Mouse (Mus musculus) layer of hippocampus, postnatal 10 days (tissue): ENCODE measurements around the gene Ahcyl1. TPM values are rescaled to one million over a fixed set of nuclear protein-coding genes. Genes with fewer than 3 reads are reported as not detected.
A peak's percentile ranks its signal among the peaks of the same experiment; 100 is the strongest.
"Not testable (repeated sequence)": the region's sequence is repeated elsewhere in the genome, so short reads cannot be mapped to it uniquely, and the experiment has no call there.

Experiments
- DNase-seq, 2 experiments: peaks; one replicate each; pipeline ENCODE4 v3.0.0; 2021; ENCODE audit warnings: low spot score in 2 of 2
- long read RNA-seq: library from polyadenylated mRNA; stranded (forward); transcript quantifications from one replicate; pipeline ENCODE4 v2.0.0, GENCODE M21; 2023
- total RNA-seq, 2 experiments: library from RNA; stranded (reverse); gene quantifications; 2 replicates each; pipeline ENCODE4 v1.2.3; 2021

Ahcyl1 gene
- 100 to 1,000 TPM; 268 to 272 TPM for total RNA-seq
- long read RNA-seq, transcript Ahcyl1-201 (17 exons, 3,863 nt) = major isoform, 184 of 229 reads
- long read RNA-seq, partial matches to known transcripts = 12 of 229 reads
- long read RNA-seq, other reads (novel, unspliced or antisense) = 33 of 229 reads

DNA sequence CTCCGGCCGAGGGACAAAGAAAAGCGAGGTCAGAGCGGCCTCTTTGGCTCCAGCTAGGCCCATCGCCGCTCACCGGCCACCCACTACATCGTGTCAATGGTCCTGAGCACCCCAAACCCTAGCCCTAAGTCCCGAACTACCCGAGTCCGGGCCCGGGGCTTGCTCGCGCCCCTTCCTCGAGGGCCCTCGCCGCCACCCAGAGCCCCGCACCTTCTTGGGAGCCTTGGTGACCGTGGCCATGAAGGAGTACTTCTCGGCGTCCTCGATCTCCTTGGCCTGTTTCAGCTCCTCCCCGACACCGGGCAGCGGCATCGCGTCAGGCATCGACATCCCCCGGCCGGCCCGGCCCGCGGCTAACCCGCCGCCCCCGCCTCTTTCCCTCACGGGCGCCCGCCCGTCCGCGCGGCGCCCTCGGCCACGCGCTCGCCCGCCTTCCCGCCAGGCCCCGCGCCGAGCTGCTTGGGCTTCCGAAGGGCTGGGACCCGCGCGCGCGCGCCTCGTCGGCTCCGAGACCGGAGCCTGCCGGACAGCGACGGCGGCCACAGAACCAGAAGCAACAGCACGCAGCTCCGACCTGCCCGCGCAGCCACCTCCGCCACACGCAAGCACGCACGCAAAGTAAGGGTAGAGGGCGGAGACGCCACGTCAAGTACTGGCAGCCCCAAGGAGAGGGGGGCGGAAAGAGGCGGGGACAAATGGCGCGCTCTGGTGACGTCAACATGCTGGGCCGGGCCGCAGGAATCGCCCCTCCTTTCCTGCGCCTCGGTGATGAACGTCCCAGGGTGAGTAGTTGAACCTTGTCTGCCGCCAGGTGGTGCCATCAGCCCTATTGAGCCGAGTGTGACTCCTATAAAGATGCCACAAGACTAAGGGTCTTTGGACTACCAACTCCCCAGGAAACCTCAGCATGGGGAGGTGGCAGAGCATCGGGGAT, at the start of gene Ahcyl1:
Gene Ahcyl1, minus strand, starts transcription at position 613 of the 934 bp plus-strand sequence.
- peak; percentile 99 for DNase-seq

DNA sequence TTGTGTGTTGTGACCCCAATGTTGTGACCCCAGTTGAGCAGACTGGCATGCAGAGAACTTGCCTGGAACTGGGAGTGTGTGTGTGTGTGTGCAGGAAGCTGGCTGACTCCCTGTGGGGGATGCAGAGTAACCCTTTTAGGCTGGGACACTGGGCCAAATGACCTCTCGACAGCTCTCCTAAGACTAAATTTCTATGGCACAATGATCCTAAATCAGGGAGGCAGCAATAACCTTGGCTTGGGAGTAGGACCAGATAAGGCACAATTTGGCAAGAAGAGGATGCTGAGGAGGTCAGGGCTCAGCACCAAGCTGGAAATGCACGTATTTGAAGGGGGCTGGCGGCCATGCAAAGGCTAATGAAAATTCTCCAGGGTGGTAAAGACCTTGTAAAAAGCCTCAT, 49.7 kb upstream of the Ahcyl1 start:
- DNase-seq = no peak

DNA sequence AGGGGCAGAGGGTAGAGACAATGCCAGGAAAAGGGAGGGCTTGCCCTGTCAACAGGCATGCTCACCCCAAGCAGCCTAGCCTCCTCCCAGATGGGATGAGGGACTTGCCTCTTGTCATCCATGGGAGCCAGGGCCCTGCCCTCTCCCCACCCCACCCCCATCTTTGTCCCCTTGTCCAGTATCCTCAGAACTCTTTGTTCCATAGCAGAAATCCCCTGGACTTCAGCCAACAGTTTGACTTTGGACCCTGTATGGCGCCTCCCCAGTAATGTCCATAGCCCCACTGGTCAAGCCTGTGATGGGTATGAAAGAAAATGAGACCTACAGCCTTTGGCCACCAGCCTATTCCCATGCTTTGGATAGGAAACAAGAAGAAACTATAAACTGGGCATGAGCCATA, 47.3 kb upstream of the Ahcyl1 start:
- no peak for DNase-seq

DNA sequence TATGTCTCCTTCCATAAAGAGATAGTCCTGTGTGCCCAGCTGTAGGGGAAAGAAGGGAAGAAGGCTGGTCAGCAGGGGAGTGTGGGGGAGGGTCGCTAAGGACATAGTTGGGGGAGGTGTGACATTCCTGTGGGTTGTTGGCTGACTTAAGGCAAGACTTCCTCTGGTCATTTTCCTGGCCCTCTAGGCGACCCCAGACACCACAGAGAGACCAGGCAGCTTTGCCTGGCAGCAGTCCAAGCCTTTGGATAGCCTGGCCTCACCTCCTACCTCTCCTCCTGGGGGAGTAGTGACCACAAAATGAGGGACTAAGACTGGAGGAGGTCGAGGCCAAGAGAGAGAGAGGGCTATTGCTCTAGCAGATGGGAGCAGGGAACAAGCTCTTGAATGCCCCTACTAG, 46.7 kb upstream of the Ahcyl1 start:
- DNase-seq = no peak

DNA sequence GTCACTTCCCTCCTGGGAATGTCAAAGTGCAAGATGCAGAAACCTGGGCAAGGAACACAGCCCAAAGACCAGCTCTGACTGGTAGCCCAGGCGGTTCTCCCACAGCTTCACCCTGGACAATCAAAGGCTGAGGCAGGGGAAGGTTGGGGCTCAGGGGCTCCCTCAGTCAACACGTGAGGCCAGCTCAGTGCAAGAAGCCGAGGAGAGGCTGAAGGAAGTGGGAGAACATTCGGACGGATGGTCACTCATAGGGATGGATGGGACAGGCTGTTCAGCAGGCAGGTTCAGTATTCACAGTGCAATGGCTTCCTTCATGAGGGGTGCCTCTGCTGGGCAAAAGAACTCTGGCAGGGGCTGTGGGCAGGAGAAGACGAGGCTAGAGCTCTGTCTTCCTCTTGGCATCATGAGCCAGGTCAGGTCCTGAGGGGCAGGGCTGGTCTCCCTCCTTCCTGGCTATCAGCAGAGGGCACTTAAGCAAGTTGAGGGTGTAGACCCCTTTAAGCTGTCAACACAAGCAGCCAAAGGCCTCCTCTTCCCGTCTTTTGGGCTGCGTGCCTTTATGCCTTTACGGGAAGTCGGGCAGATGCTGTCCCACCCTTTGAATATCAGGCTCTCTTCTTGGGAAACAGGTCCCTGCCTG, 45.8 kb upstream of the Ahcyl1 start:
- DNase-seq = no peak

DNA sequence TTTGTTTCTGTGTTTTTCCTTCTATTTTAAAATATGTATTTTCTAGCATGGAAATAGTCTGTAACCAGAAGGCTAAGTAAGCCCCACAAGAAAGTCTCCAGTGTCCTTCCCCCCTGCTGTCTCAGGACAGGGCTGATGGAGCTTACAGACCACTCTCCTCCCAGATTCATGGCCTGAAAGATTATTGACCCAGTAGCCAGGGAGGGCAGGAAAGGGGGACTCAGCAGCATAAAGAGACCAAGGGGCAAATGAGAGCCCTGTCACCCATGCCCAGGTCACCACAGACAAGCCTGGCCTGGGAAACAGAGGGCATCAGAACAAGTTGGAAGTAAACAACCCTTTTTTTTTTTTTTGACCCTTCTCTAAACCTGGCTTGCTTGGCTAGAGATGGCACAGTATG, 45.0 kb upstream of the Ahcyl1 start:
- no peak for DNase-seq

DNA sequence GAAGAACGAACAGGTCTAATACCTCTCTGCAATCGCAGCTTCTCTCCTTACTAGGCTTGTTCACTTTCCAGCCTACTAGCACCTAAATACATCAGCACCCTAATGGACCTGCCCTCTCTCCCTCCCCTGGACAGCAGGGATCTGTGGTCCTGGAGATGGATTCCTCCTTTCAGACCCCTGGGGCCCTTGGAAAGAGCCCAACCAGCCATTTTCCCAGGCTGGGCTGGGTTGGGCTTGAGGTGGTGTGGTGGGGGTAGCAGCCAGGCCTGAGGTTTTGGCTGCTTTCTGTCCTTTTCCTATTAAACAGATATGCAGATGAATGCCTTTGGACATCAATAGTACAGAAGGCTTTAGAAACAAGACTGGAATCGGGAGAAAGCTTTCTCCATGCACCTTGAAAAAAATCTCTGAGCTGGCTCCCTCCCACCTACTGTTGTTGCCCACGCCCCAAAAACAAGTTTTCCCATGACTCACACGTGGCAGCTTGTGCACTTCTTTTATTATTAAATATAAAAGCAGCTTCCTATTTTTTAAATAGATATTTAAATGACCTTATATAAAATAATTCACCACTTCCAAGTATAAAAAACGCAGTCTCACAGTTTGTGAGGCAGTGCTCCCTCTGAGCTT, 44.3 kb upstream of the Ahcyl1 start:
- peak; percentile 68 to 71 for DNase-seq

DNA sequence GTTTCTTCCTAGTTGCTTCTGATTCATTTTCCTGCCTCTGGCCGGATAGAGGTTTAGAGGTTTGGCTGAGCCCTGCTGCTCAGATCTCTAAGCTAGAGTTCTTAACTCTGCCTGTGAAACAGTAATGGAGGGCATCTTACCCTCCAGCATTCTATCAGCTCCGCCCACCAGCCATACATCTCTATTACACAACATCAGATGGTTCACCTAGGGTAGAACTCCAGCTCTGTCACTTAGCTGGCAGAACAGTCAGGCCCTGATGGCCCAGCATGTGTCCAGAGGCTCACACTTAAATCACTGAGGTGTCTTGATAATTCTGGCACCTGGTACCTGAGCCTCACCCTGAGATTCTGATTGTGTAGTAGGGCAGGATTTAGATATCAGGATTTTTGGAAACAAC, 43.6 kb upstream of the Ahcyl1 start:
- DNase-seq = no peak

DNA sequence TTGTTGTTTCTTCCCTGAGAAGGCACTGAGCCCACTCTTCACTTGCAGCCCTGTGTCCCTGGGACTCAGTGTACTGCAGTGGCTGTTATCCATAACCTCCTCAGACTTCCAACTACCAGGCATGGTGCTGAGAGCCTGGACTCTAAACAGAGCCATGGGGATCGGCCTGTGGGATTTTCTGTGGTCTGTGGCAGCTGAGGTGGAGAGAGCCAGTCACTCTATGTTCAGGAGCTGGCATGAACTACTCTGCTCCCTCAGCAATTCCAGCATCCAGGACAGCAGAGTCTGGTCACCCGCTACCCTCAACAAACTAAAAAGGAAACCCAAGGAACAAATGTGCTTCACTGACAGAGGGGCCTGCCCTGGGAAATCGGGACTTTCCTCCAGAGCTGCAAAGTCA, 43.1 kb upstream of the Ahcyl1 start:
- DNase-seq = no peak

DNA sequence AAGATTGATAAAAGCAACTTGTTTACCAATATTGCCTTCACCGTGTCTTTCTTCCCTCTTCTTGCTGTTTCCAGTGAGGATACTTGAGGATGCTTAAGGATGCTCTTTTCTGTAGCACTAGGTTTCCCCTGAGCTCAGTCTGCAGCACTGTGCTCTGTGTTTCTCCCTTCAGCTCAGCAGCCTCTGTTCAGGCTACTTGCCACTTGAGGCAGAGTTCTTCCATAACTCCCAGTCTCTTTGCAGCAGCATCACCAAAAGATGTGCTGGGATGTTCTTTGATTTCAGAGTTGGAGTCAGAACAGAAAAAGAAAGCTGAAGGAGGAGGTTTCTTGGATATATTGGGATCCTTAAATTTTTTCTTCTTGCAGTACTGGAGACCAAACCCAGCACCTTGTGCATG, 42.3 kb upstream of the Ahcyl1 start:
- DNase-seq = no peak

DNA sequence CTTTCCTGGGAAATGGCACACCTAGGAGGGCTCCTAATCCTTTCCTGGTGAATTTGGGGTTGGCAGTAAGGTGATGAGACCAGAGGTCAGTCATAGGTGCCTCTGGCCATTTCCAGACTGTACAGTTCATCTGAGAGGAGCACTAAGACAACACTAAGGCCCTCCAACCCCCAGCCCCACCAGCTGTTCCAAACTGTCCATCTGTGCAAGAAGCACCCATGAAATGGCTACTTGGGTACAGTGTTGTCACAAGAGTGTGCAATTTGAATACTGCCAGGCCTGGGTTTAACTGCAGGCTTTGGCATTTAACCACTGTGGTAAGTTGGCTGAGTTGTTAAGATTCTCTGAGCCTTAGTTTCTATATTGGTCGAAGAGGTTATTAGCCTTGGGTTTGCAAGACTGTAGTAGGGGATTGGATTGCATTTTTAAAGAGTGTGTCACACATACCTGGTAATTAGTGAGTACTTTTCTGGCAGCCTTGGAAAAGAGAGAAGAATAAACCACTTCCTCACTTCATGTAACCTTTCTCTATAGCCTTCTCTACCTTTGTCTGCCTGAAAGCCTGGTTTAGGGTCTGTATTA, 41.3 kb upstream of the Ahcyl1 start:
- DNase-seq = no peak

DNA sequence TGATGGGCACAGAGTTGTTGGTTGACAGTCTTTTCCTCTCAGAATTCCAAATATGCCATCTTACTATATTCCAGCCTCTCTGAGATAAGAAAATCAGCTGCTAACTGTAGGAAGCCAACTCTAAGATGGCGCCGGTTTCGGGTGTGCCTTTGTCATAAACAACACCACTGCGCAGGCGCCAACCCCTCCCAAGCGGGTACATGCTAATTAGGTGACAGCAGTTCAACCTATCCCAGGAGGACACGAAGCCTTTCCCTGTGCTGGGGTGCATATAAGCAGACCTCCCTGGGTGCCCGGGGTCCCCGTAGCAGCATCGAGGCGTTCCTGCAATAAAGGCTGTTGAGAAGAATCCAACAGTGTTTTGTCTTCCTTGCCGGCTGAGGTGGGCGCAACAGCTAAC, 39.3 kb upstream of the Ahcyl1 start:
- DNase-seq = not testable (repeated sequence)

DNA sequence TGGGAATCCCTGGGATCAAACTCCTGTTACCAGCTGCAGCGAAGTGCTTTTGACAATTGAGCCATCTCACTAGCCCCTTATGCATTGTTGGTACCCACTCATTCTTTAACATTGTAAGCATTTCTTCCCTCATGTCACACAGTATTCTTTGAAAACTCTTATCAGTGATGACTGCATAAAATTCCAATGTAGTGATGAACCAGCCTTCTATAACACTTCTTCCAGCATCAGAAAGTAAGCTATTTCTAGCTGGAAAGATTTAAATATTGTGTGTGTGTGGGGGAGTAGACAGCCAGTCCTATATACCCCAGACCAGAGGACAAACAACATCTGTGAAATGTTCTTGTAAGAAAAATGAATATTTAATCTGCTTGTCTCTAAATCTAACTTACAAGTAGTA, 37.0 kb upstream of the Ahcyl1 start:
- no peak for DNase-seq

DNA sequence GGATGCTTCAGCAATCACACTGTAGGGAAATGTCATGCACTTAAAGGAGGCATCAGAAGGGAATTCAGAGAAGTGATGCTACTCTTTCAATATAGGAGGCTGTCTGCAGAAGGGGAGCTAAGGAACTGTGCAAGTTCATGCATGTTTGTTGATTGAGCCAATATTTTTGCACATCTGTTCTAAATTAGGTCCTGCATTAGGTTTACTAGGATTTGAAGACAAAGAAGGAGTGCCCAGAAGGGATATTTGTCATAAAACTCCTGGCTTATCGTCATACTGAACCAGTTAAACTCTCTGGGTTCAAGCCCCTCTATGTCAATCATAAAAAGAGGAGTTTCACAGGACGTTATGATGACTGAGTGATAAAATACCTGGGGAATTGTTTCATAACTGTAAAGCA, 33.9 kb upstream of the Ahcyl1 start:
- no peak for DNase-seq

DNA sequence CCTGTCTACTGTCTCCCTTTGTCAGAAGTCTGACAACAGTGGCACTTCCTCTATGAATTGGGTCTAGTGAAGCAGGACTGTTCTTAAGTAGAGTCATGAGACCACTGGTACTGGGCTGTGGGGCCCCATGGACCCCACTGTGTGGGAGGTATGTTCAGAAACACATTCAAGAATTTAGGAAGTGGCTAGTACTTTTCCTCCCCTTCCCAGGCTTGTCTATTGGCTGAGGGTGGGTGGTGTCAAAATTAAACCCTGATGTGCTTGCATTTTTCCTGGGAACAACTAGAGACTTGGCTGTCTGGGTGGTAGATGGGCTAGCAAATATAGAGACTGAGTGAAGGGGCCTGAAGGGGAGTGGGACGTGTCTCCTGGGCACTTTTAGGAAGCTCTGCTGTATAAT, 32.1 kb upstream of the Ahcyl1 start:
- DNase-seq = no peak

DNA sequence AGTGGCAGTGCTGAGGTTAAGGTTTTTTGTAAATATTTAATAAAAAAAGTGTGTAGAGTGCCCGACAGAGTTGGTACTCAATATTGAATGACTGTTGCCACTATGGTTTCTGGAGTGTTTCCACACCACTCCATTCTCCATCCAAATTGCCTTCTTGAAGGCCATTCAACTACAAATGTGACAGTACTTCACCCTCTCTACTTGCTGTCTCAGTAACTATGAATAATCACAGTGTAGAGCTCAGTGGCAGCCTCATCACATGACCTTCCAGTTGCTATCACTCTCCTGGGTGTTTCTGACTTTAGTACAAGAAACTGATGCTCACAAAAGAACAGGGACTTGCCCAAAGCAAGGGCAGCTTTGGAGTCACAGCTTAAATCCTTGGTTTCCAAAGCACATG, 19.6 kb upstream of the Ahcyl1 start:
- no peak for DNase-seq

DNA sequence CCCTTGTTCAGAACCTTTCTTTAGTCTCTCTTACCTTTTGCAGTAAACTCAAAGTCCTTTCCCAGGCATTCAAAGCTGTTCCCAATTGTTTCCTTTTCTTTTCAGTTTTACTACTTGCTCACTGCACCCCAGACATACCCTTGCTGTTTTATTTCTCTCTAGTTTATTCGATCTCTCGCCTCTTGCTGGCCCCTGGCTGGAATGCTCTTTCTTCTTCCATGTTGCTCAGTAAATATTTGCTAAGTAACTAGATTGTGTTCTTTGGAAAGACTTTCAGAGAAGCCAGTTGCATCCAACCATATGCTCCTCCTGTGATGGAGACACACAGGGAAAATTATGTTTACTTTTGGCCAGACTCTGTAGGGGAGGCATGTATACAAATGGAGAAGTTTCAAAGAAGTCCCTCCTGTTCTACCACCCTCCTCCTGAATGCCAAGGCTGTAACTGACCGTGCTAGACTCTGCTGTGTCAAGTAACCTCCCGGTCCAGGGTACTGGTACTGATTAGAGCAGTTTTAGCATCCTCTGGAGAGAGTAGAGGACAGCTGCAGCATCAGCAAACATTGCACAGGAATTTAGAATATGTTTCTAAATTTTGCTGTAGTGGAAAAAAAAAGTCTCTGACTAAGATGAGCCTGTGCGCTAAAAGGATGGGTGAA, 18.0 kb upstream of the Ahcyl1 start:
- no peak for DNase-seq

DNA sequence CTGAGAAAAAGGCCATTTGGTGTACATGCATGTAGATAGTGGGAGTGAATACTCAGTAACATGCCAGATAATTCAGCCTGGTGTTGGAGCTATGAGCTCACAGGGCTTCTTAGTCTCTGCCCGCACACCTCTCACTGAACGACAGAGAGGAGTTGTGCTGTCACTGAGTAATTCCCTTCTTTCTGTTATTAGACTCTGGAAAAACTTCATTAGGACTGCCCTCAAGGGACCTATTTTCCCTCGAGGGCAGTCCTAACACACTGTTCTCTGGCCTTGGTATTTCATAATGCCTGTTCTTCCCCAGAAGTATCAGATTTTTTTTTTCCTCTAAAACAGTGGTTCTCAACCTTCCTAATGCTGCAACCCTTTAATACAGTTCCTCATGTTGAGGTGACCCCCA, 15.7 kb upstream of the Ahcyl1 start:
- DNase-seq = no peak

DNA sequence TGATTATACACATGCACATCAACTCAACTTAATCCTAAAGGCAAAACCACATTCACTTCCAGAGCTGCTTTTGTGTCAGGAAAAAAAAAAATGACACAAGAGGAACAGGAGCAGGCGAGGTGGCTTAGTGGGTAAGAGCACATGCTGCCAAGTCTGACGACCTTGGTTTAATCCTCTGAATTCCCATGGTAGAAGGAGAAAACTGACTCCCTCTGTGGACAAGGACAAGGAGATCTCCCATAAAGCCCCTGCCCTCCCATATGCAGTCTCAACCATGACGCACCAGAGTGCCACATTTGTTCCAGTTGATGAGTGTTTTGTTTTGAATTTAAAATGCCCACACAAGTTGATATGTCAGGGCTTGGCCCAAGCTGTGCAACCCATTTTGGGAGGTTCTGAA, 12.8 kb upstream of the Ahcyl1 start:
- no peak for DNase-seq

DNA sequence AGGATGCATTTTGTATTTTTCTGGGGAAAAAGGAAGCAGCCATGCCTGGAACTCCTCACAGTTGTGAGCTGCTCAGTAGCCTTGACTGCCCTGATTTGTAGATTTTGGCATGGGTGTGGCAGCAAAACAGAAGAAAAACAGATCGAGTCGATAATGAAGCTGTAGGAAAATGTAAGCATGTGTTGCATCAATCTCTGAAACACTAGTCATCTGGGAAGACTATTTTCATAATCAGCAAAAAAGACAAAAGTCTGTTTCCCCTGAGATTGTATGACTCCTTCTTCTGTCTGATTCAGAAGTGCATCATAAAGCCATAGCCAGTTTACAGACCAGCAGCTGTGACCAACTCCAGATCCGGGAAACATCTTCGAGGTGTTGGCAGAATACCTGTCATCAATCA, 10.9 kb upstream of the Ahcyl1 start:
- no peak for DNase-seq

DNA sequence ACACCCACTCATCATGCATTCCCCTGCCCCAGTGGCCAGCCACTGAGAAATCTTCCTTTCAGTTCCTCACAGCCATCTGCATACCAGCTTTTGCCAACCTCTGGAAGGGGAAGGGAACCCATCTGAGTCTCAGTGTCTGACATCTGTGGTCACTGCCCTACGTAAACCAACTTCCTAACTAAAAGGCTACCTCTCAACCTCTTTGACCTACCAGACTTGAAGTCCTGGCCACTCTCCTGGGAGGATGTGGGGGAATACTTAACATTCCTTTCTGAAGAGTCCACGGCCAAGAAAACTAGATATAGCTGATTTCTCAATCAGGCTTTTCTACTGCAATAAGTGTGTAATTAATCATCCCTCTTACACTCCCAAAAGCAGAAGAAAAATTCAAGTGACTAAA, 9.8 kb upstream of the Ahcyl1 start:
- DNase-seq = no peak
